Mouse (Mus musculus) left cerebral cortex, postnatal 25 days (tissue): ENCODE data around the gene Agk. TPM values are rescaled to one million over a fixed set of nuclear protein-coding genes. Genes with fewer than 3 reads are reported as not detected.

Source experiments
- DNase-seq, 2 experiments: peaks; one replicate each; pipeline ENCODE4 v3.0.0; 2022; ENCODE audit warnings: low spot score in 2 of 2, mixed read lengths in 1 of 2
- intact Hi-C: fragments of 180-260 bp; cut with DNase I; formaldehyde crosslinking; loops from one replicate; pipeline ENCODE4 v1.15.1; 2025
- total RNA-seq, 2 experiments: library from RNA; stranded (reverse); gene quantifications; 2 replicates each; pipeline ENCODE4 v1.2.3; 2021

Agk gene
- 10 to 100 TPM; 44.4 to 48.9 TPM for total RNA-seq

GRCm38 (mm10) chr6:40324897-40325841 lies at the start of gene Agk:
Gene Agk (plus strand): TSS chr6:40325172.
- peak; percentile 71 to 73 for DNase-seq
- intact Hi-C loops: loop anchor here (2.0 kb wide), 1 partner anchor 66 kb away; no protein-coding TSS in a partner anchor

- intact Hi-C loops: loop anchor here (5.0 to 10.0 kb wide), 2 partner anchors 63 to 236 kb away; no protein-coding TSS in a partner anchor
Measured at GRCm38 (mm10) chr6:40300707-40301106, 24.3 kb upstream of the Agk start.

GRCm38 (mm10) chr6:40303379-40303778 lies 21.6 kb upstream of the Agk start:
- intact Hi-C loops: loop anchor here (1.0 to 10.0 kb wide), 3 partner anchors 66 to 433 kb away; no protein-coding TSS in a partner anchor
- peak; percentile 81 to 93 for DNase-seq

More at GRCm38 (mm10) chr6:40300707-40301106, 24.3 kb upstream of the Agk start:
- no peak for DNase-seq

DNA sequence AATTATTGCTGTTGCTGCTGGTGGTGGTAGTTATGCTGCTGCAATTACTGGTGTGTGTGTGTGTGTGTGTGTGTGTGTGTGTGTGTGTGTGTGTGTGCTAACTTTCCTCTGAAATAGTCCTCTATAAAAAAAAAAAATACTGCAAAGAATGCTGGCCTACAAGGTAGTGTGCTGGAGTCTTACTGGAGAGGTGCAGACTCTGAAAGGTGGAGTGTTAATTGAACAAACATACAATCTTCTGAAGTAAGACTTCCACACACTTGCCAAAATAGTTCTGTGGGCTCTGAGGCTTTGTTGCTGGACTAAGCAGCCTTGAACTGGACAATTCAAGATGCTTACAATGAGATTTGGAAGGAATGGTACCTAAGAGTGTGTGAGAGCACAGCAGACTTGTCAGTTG lies 20.0 kb upstream of the Agk start:
- no peak for DNase-seq
- intact Hi-C loops: loop anchor here (5.0 to 10.0 kb wide), 2 partner anchors 68 to 240 kb away; no protein-coding TSS in a partner anchor

DNA sequence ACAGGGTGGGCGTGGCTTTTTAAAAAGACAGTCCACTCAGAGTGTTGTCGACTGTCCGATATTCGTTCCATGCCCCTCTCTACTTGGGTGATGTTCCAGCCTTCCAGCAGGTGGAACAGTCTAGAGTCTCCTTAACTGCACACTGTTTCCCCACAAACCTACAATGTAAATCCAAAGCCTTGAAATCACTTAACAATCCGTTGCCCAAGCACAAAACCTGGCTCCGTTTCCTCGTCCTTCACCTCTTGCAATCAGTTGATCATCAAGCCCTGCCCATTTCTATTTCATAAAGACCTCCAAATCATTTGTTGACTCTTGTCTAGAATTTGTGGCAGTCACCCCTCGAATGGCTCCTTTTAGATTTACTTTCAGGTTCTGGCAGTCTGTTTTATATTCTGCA lies 1.4 kb downstream of the Agk start:
- no peak for DNase-seq
- intact Hi-C loops: no loop called here

- intact Hi-C loops: no loop called here
- no peak for DNase-seq
Measured at GRCm38 (mm10) chr6:40333497-40333896, 8.5 kb downstream of the Agk start.

- DNase-seq: no peak
- intact Hi-C loops: no loop called here
Measured at GRCm38 (mm10) chr6:40336735-40337731, 12.1 kb downstream of the Agk start.

DNA sequence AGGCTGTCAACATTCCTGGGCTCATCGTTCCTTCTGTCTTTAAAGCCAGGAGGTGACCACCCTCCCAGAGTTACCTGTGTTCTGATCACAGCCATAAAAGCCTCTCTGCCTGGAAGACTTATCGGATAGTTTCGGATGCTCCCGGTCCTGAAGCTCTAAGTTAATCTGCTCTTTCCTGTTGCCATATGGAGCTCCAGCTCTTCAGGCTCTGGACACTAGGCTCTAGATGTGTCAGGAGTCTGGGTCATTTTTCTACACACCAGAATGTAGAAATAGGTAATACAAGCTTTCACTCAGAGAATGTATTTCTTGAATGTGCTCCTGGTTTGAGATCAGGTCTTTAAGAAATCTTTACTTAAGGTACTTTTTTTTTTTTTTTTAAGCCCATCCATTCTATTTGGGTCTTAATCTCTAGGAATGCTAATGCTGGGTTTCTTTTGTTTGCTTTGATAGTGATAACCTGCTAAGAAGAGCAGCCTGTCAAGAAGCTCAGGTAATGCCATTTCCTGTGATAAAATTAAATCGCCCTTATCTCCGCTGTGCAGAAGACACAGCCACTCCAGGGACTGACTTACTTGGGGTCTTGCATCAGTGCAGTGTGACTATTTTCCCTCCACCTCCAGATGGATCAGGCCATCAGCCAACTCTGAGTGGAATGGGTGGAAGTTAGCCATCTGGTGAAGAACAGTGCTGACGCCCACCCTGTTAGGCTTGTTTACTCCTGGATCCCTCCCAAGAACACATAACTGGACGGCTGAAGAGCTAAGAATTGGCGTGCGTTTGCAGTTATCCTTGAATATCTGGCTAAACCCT lies 22.2 kb downstream of the Agk start:
- peak; percentile 55 to 80 for DNase-seq
- intact Hi-C loops: no loop called here

DNA sequence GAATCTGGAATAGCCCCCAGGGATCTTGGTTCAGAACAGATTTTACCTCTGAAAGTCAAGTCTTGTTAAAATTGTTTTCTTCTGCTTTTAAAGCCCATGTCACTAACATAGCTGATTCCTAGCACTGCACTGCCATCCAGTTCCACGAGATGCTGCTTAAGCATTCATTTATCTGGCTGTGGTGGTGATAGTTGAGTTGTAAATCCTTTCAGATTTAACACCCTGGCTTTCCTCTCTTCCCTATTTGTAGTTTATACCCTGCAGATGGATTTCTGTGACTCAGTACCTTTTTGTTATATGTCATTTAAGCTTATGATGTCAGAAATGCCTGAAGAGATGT lies 22.8 kb downstream of the Agk start:
- intact Hi-C loops: no loop called here
- no peak for DNase-seq

DNA sequence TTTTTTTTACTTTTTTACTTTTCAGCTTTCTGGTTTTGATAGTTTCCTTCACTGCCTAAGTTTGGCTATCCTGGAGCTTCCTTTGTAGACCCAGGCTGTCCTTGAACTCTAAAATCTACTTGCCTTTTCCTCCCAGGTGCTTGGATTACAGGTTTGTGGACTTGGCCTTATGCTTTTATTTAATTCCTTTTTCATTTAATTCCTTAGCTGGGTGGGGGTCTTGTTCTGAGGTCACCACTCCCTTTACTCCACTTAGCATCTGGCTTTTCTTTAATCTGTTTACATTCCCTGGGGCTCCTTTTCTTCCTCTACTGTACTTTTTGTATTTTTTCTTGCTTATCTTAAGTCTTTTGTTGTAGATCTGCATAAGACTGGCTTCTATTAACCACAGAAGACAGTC lies 25.1 kb downstream of the Agk start:
- intact Hi-C loops: no loop called here
- no peak for DNase-seq

DNA sequence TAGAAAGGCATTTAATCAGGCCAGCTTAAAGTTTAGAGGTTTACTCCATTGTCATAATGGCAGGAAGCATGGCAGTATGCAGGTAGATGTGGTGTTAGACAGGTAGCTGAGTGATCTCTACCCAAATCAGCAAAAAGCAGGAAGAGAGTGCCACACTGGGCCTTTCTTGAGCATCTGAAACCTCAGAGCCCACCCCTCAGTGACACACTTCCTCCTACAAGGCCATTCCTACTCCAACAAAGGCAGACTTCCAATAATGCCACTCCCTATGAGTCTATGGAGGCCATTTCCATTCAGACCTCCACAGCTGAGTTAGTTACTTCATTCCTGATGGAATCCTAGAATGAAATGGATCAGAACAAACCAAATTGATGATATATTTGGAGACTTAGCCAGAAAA lies 25.9 kb downstream of the Agk start:
- intact Hi-C loops: no loop called here
- DNase-seq: no peak

GRCm38 (mm10) chr6:40353360-40353759 lies 28.4 kb downstream of the Agk start:
- intact Hi-C loops: no loop called here
- DNase-seq: no peak

- DNase-seq: no peak
Measured at GRCm38 (mm10) chr6:40371031-40371430, 46.1 kb downstream of the Agk start.

DNA sequence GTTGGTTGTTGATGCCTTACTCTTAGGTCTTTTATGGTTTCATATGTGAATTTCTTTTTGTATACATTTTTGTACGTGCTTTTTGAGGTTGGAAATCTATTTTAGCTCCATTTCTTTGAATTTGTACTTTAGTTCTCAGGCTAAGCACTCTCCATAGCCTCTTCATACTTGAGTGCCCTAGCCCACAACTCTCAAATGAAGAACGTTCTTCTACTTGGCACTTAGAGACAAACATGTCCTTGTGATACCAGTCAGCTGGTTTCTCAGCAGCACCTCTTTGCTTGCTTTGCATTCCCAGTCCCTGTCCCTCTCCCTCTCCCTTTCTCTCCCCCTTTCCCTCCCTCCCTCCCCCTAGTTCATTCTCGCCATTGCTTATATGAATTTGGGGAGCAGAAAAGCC lies 55.2 kb downstream of the Agk start:
- intact Hi-C loops: no loop called here
- no peak for DNase-seq

More at GRCm38 (mm10) chr6:40371031-40371430, 46.1 kb downstream of the Agk start:
- intact Hi-C loops: no loop called here

GRCm38 (mm10) chr6:40381908-40382307 lies 56.9 kb downstream of the Agk start:
- intact Hi-C loops: no loop called here
- no peak for DNase-seq

GRCm38 (mm10) chr6:40385682-40386081 lies 60.7 kb downstream of the Agk start:
- DNase-seq: no peak
- intact Hi-C loops: no loop called here

DNA sequence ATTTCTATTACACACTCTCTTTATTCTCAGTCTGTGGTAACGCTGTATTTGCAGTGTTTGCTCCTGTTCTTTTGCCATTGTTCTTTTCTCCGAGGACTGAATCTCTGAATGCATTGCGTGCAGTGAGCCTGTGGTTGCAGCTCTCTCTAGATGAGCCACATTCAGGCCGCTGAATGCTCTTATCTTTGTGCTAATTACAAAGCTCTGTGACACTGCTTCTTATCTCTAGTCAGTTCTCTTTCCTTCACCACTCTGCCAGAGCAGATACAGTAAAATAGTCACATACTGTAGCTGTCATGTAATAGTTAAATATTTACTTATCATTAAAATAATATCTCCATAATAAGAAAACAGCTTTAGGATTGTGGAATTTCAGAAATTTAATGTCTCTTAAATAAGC lies 63.7 kb downstream of the Agk start:
- intact Hi-C loops: no loop called here

DNA sequence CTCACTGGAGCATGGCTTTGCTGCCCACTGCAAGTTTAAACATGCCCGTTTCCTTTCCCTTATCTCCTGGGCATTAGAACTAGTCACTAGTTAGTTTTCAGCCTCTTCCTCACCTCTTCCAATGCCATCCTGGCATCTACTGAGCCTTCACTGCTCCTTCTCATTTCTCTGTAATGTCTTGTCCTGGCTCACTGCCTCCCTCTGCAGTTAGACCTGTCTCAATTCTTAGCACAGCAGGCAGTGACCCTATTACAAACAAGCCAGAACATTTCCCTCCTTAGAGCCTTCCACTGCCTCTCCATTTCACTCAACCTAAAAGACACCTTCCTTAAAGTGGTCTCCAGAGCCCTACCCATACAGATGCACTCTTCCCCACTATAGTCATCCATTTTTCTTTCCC lies 66.0 kb downstream of the Agk start:
- peak in 1 of 2 experiments; percentile 37 for DNase-seq
- intact Hi-C loops: loop anchor here (2.0 to 5.0 kb wide), 2 partner anchors 66 to 519 kb away; partner anchors contain the start of genes Agk and Tmem178b

More for the DNA sequence above, 63.7 kb downstream of the Agk start:
- DNase-seq: no peak

DNA sequence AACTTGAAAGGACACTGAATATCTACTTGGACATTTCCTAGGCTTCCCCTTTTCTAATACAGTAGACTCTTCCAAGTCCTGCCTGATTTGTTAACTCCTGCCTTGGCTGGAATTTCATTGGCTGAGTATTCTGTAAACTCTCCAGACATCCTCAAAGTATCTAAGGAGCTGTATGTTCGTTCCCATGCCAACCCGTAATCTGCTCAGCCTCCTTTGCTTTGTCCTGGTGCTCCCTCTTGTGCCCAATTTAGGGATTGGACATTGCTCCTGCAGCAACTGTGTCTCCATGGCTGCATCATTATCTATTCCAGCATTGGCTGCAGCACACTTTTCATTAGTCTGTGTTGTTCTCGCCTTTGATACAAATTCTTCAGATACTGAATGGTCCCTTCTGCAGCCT lies 68.2 kb downstream of the Agk start:
- peak; percentile 87 to 97 for DNase-seq
- intact Hi-C loops: loop anchor here (2.0 to 5.0 kb wide), 2 partner anchors 158 to 521 kb away; partner anchors contain the start of gene Tmem178b
